Mouse (Mus musculus) thymus, postnatal 14 days (tissue): ENCODE data around the gene Gm44805.

Source experiments
- DNase-seq: peaks from one replicate; pipeline ENCODE4 v3.0.0; 2021

Gm44805 gene

DNA sequence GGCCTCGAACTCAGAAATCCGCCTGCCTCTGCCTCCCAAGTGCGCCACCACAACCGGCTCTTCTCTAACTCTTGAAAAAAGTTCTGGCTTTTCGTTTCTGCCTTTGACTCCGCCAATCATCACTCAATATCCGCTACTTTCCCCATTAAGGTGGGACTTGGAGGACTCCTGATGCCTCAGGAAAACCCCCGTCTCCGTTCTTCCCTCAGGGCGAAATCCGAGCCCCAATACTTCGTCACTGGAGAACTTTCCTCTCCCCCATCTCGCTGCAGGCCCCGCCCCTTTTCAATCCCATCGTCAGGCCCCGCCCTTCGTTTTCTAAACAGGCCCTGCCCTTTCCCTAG, 53.1 kb downstream of the Gm44805 start:
- DNase-seq: no peak

DNA sequence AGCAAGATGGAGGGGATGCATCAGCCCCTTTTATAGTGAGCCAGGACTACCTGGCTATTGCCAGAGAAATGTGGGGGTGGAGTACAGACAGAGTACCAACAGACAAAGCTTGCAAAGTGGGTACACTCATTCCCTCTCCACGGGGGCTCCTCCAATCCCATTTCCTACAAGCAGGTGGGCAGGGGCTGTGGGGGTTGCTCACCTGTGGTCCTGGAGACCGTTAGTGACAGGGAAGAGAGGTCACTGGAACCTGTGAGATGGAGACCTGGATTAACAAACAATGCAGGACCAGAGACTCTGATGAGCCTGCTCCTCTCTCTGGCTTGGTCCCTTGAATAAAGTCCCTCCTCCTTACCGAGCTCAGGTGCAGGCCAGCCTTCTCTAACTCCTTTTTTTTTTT, 53.5 kb downstream of the Gm44805 start:
- DNase-seq: peak; percentile 14

GRCm38 (mm10) chr7:19623433-19623832, 57.8 kb downstream of the Gm44805 start:
- DNase-seq: no peak

DNA sequence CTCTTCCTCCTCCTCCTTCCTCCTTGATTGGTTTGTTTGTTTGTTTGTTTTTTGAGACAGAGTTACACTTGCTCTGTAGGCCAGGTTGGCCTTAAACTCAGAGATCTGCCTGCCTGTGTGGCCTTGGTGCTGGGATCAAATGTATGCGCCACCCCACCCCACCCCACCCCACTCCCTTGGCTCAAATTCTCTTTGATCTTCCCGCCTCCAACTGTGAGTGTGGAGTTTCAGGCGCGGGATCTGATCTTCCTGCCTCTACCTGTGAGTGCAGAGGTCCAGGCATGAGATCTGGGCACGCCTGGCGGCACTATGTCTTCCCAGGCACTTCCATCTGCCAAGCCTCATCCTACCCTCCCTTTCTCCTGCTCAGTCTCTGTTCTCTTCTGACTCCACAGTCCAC, 59.0 kb downstream of the Gm44805 start:
- DNase-seq: no peak
